In the genomic region with DNA sequence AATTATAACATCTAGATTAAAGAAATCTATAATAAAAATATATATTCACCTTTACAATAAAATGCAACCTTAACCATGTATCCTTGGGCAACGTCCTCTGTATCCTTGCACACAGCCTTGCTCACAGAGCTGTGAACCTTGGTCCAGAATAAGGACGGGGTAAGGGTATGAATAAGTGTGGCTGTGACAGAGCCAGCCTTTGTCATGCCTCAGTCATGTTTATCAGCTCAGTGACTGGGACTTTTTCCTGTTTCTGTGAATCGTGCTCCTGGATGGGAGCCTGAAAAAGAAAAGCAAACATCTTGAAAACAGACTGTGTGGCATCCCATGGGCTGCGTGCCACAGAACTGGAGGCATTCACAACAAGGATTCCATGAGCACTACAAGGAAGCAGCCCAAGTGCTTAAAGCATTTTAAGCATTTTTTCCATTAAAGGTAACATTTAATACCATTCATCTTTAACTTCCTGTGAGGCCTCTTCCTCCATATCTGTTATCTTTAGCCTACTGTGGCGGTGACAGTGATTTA, we compare ENCODE assay signal across 14 mouse cellular contexts.
A peak's percentile ranks its signal among the peaks of the same experiment; 100 is the strongest.
DNase-seq lines count a peak whose midpoint lies in the region; ATAC-seq lines count a peak whose summit lies in the region.
"Had no signal": no experiment of that assay in that cellular context is flagged by ENCODE, and none has a peak within 500 bp of the region (broad histone marks: within the 10 kb centered on the region; RNA-seq: fewer than 3 reads in every experiment).

No protein-coding gene starts in this region.

- WGBS in hindbrain, embryonic 11.5 days: 84% methylated on average over 5 of the region's 5 CpGs

- H3K4me1 ChIP-seq in hindbrain, embryonic 11.5 days (replicated peaks; ENCODE audit: control insufficient read depth, insufficient read depth, low read length): no peaks in the 10 kb centered on the region
- H3K4me1 ChIP-seq: embryonic facial prominence, embryonic 15.5 days had no signal

- no peaks in the 10 kb centered on the region for H3K36me3 ChIP-seq in hindbrain, embryonic 11.5 days (ENCODE audit: control insufficient read depth, insufficient read depth, low read length)
- H3K36me3 ChIP-seq: embryonic facial prominence, embryonic 15.5 days; G1E had no signal

- DNase-seq in cerebellum, postnatal 10 days: peak; percentile 4 to 22
- DNase-seq in cerebellum, adult 9-10 months: no peak
- peak; percentile 18 to 52 for DNase-seq in frontal cortex, postnatal 36 days (ENCODE audit: low spot score in 2 of 2)
- DNase-seq in left cerebral cortex, adult 8-10 months (ENCODE audit: low spot score in 2 of 2): peak; percentile 5 to 55
- peak; percentile 32 for DNase-seq in right cerebral cortex, postnatal 14 days
- DNase-seq in hindbrain, embryonic 11.5 days (ENCODE audit: low spot score): no peak
- DNase-seq in heart, postnatal 36 days: no peak
- no peak for DNase-seq in embryo, embryonic 9.5 days (ENCODE audit: extremely low spot score)
- DNase-seq: gastrocnemius, adult 2 months; kidney, postnatal 14 days had no signal

- H3K4me3 ChIP-seq in hindbrain, embryonic 11.5 days (ENCODE audit: low read depth, low read length): no peak overlapping the region
- H3K4me3 ChIP-seq: embryonic facial prominence, embryonic 15.5 days; gastrocnemius, adult 2 months; myocyte had no signal

- no peaks in the 10 kb centered on the region for H3K27me3 ChIP-seq in hindbrain, embryonic 11.5 days (ENCODE audit: control insufficient read depth, insufficient read depth, low read length)
- H3K27me3 ChIP-seq: embryonic facial prominence, embryonic 15.5 days had no signal

- no peak overlapping the region for H3K27ac ChIP-seq in hindbrain, embryonic 11.5 days (ENCODE audit: low read depth, low read length)
- H3K27ac ChIP-seq: embryonic facial prominence, embryonic 15.5 days; gastrocnemius, adult 2 months had no signal

- H3K4me2 ChIP-seq in hindbrain, embryonic 11.5 days (replicated peaks; ENCODE audit: low read depth, low read length): no peak overlapping the region
- H3K4me2 ChIP-seq: embryonic facial prominence, embryonic 15.5 days had no signal

- intact Hi-C loops in heart, postnatal 36 days (cut with DNase I): no loop called here

- no peak for ATAC-seq in hindbrain, embryonic 11.5 days (ENCODE audit: low FRiP score)
- ATAC-seq: activated CD4-positive, CD25-positive, alpha-beta regulatory T cell, adult 4 months had no signal

- no peaks in the 10 kb centered on the region for H3K9me3 ChIP-seq in hindbrain, embryonic 11.5 days (ENCODE audit: control insufficient read depth, low read length)
- H3K9me3 ChIP-seq: embryonic facial prominence, embryonic 15.5 days; G1E had no signal

- H3K9ac ChIP-seq in hindbrain, embryonic 11.5 days (ENCODE audit: low read depth, low read length): no peak overlapping the region
- H3K9ac ChIP-seq: embryonic facial prominence, embryonic 15.5 days had no signal

Comparison
In these comparisons a context has a peak if more than half of its experiments do, and no peak if none do; other contexts are left out.
1. DNase-seq: peak in cerebellum, postnatal 10 days (2 of 2), frontal cortex, postnatal 36 days (2 of 2), left cerebral cortex, adult 8-10 months (2 of 2) and right cerebral cortex, postnatal 14 days (single experiment); none in cerebellum, adult 9-10 months (single experiment), hindbrain, embryonic 11.5 days (single experiment), heart, postnatal 36 days (0 of 2) and embryo, embryonic 9.5 days (single experiment).